Mouse (Mus musculus): Measurements from ENCODE around the gene Rec114. TPM values are rescaled to one million over a fixed set of nuclear protein-coding genes. Genes with fewer than 3 reads are reported as not detected.
A peak's percentile ranks its signal among the peaks of the same experiment; 100 is the strongest.

Gene Rec114
- polyA plus RNA-seq, 1 experiment = 0.60 TPM

GRCm38 (mm10) chr9:58630441-58630840 lies 113.3 kb downstream of the Rec114 start:
- no peak for DNase-seq (ENCODE audit: low read depth)
- TF ChIP-seq POLR2A (IDR thresholded peaks at IDR 0.05; ENCODE audit: borderline replicate concordance, extremely low read depth, insufficient read depth, insufficient read length, poor library complexity, severe bottlenecking) (no peak), CTCF (IDR thresholded peaks at IDR 0.05; ENCODE audit: borderline replicate concordance, extremely low read depth, insufficient read depth, insufficient read length) (no peak)

DNA sequence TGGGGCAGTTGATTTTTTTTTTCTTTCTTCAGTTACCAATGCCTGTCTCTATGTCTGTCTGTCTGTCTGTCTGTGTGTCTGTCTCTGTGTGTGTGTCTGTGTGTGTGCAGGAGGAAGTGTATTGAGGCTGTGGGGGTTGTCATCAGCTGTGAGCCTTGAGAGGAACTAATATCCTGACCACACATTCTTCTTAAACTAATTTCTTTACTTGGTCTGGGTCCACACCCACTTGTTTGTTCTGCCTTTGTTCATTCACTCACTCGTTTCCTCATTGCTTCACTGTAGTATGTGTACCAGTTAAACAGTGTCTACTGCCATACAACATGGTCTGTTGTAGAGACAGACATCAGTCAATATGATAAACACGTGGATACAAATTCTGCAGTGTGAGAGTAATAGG lies 116.6 kb downstream of the Rec114 start:
- no peak for DNase-seq (ENCODE audit: low read depth)
- no peak for TF ChIP-seq POLR2A (IDR thresholded peaks at IDR 0.05; ENCODE audit: borderline replicate concordance, extremely low read depth, insufficient read depth, insufficient read length, poor library complexity, severe bottlenecking)
- no peak for TF ChIP-seq CTCF (IDR thresholded peaks at IDR 0.05; ENCODE audit: borderline replicate concordance, extremely low read depth, insufficient read depth, insufficient read length)

GRCm38 (mm10) chr9:58623009-58623408 lies 120.8 kb downstream of the Rec114 start:
- no peak for DNase-seq (ENCODE audit: low read depth)

GRCm38 (mm10) chr9:58615064-58615938 lies 128.5 kb downstream of the Rec114 start:
- TF ChIP-seq POLR2A (IDR thresholded peaks at IDR 0.05; ENCODE audit: borderline replicate concordance, extremely low read depth, insufficient read depth, insufficient read length, poor library complexity, severe bottlenecking) (no peak), CTCF (IDR thresholded peaks at IDR 0.05; ENCODE audit: borderline replicate concordance, extremely low read depth, insufficient read depth, insufficient read length) (no peak)
- no peak for DNase-seq (ENCODE audit: low read depth)

More at GRCm38 (mm10) chr9:58623009-58623408, 120.8 kb downstream of the Rec114 start:
- no peak for TF ChIP-seq POLR2A (IDR thresholded peaks at IDR 0.05; ENCODE audit: borderline replicate concordance, extremely low read depth, insufficient read depth, insufficient read length, poor library complexity, severe bottlenecking)
- no peak for TF ChIP-seq CTCF (IDR thresholded peaks at IDR 0.05; ENCODE audit: borderline replicate concordance, extremely low read depth, insufficient read depth, insufficient read length)

- TF ChIP-seq CTCF (IDR thresholded peaks at IDR 0.05; ENCODE audit: borderline replicate concordance, extremely low read depth, insufficient read depth, insufficient read length) = no peak
- no peak for TF ChIP-seq POLR2A (IDR thresholded peaks at IDR 0.05; ENCODE audit: borderline replicate concordance, extremely low read depth, insufficient read depth, insufficient read length, poor library complexity, severe bottlenecking)
- peak; percentile 2 for DNase-seq (ENCODE audit: low read depth)
These were observed 130.0 kb downstream of the Rec114 start for GRCm38 (mm10) chr9:58613790-58614189.

Other genes starting within 250 kb of the Rec114 start
- 34.6 and 47.1 TPM in 2 replicates for gene Cd276, start 188.5 kb downstream of the Rec114 start, polyA plus RNA-seq (2012; rRNA removed)
- gene Nptn, start 161.7 kb downstream of the Rec114 start, polyA plus RNA-seq (2012; rRNA removed) = 342 and 371 TPM in 2 replicates
- gene Hcn4, start 79.4 kb upstream of the Rec114 start, polyA plus RNA-seq (2012; rRNA removed) = 8.5 and 20.3 TPM in 2 replicates